Mouse (Mus musculus) retina, postnatal 1 day (tissue): ENCODE data around the gene Slc22a5.
"Not testable (repeated sequence)": the region's sequence is repeated elsewhere in the genome, so short reads cannot be mapped to it uniquely, and the experiment has no call there.

Experiments used
- DNase-seq: peaks from one replicate; pipeline ENCODE4 v3.0.0-alpha.2; 2012

Gene Slc22a5

GRCm38 (mm10) chr11:53883287-53883686, 8.2 kb downstream of the Slc22a5 start:
- DNase-seq: no peak

GRCm38 (mm10) chr11:53878096-53878495, 13.4 kb downstream of the Slc22a5 start:
- DNase-seq: not testable (repeated sequence)

DNA sequence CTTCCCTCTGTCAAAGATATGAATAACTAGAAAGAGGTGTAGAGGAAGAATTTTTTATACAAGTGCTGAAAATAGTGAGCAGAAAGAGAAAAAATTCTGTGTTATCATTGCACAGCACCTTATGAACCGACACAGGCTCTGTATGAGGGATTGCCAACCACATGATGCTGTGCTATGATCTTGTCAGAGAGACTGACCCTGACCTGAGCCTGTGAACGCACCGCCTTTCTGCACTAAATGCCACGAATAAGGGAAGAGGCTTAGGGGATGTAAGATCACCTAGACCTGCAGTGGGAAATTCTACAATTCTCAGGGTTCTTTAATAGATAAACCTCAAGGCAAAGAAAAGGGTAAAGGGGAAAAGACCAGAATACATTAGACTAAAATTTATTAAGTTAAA, 15.0 kb downstream of the Slc22a5 start:
- DNase-seq: no peak

- DNase-seq: no peak
Measured at GRCm38 (mm10) chr11:53874706-53875105, 16.8 kb downstream of the Slc22a5 start.

GRCm38 (mm10) chr11:53873909-53874704, 17.4 kb downstream of the Slc22a5 start:
- not testable (repeated sequence) for DNase-seq

DNA sequence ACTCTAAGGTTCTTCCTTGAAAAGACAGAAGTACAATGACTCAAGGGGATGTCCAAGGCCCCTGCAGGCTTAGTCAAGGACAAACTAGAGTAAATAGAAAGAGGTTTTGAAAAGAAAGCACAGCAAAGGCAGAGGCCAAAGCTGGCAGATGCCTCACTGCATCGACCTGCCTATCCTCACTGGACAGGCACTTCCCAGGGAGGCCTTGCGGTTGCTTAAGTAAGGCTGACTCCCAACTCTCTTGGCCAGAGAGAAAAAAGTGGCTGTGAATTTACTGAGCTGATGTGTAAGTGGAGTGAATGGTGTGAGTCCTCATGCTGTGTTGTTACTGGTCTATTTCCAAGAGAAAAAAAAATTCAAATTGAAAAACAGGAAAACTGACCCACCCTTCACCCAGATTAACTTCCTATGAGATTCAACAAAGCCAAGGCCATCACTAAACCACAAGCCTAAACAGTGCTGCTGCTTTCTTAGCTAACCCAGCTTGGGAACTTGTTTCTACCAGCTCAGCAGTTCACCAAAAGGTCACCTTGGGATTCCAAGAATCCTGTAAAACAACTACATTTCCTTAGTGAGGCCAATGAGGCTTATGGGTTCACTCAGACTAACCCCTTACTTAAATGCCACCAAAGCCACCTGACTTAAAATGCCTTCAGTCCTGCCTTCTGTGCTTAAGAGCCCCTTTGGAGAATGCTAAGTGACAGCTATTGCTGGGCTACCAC, 19.5 kb downstream of the Slc22a5 start:
- DNase-seq: no peak

GRCm38 (mm10) chr11:53869172-53869571, 22.3 kb downstream of the Slc22a5 start:
- no peak for DNase-seq

DNA sequence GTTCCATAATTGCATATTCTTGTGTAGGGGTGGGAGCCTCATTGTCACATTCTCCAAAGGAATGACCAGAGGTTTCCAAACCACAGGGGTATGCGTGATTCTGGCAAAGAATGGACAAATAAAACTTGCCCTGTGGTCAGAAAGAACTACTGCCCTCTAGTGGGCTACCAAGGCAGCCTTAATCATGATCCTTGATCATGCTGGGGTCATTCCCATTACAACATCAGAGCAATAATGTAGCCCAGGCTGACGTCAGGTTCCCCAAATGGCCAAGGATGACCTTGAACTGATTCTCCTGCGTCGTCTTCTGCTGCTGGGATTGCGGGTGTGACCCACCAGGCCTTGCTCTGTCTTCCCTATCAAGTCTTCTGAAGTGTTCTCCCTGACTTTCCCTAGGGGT, 23.1 kb downstream of the Slc22a5 start:
- not testable (repeated sequence) for DNase-seq

DNA sequence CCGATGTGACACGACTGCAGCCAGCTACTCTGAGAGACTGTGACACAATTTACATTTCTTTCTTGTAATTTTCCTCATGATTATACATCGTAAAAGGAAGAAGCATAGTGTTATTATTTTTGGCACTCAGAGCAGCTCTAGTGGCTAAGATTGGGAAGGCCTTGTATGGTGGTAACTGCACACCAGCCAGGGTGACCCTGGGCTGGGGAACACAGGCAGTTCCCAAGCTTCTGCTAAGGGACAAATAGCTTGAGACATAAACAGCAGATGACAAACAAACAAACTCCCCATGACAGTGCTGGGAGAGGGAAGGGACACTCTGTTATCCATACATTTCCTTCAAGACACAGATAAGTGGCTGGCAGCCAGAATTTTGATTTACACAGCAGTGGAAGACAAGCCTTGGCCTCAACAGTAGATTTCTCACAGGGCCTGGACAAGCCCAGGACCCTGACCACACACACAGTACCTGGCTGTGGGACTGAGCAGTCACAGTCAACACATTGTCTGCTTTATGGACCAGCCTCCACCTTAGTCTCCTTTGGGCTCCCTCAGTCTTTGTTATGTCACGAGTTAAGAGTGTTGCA, 26.6 kb downstream of the Slc22a5 start:
- DNase-seq: not testable (repeated sequence)

DNA sequence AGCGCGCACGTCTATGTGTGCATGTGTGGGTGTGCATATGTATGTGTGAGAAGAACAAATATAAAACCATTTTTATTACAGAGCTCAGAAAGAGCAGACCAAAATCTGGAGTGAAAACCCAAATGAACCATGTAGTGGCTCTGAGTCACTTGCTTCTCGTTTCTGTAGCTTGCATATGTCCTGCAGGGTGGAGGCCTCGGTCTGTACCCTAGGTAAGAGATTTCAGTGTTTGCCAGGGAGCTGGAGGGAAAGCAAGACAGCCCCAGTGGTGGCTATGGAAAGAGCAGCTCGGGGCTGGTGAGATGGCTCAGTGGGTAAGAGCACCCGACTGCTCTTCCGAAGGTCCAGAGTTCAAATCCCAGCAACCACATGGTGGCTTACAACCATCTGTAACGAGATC, 30.5 kb downstream of the Slc22a5 start:
- DNase-seq: peak; percentile 7

DNA sequence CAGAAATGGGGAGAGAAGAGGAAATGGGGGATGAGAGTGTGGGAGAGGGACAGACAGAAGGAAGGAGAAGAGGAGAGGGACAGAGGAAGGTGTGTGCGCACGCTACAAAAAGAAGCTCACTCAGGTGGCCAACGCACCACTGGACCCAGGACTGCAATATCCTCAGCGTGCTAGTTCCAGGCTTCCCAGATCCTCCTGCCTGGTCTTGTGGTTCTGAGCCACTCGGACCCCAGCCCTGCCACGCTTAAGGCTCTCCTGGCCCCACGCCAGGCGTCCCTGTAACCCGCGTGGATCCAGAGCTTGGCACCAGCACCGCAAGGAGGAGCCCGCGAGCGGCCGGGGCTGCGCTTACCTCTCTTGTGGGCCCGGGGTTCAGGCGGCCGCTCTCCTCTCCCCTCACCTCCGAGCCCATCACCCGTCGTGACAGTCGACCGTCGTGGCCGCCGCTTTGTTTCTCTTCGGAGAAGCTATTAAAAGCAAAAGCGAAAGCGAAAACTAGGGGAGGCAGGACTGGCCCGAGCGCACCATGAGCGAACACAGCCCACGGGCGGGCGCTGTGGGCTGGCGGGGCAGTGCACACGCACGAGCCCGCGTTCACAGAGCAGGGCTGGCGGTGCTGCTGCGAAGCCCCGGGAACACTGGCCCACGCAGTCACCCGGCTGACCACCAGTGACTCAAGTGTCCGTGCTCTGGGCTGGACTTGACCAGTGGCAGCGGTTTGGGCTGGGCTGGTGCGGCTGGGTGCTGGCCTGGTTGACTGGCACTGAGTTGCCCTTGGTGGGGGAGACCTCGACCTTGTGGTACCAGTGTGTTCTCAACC, 32.5 kb downstream of the Slc22a5 start, which contains the start of gene Gm12216:
Gene Gm12216, minus strand, starts transcription at position 496 of the 820 bp plus-strand sequence.
- peak; percentile 75 for DNase-seq

GRCm38 (mm10) chr11:53858058-53858760, 33.3 kb downstream of the Slc22a5 start:
- DNase-seq: no peak

DNA sequence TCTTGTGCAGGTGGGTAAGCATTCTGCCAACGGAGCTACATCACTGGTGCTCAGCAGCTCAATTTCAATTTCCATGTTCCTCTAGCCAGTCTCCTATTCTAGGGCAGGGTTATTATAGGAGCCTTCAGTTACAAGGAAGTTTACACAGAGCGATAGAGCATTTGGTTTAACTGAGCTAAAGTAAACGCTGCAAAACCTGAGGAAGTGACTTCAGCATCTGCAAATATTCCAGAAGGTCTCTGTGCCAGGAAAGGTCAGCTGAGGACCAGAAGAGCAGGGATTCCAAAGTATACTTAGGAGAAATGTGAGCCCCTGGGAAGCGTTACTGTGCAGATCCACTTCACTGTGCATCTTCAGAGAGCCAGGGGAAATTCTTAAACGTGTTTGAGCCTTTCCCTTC, 37.8 kb downstream of the Slc22a5 start:
- no peak for DNase-seq

DNA sequence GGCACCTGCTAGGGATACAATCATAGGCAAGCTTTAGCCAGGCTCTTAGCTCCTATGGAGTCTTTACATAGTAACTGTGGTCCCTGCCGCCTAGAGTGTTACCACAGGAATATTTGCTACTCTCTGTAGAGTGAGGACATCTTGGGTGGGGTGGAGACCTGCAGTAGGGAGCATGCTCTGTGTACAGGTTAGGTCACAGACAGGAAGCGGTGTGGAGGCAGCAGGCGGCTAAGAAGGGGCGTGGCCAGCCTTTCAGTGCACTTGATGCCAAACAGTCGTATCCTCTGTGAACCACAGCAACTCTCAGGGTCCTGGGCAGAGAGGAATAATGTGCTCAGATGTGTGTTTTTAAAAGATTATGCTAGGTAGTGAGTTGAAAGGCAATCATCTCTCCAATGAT, 39.7 kb downstream of the Slc22a5 start:
- DNase-seq: no peak

DNA sequence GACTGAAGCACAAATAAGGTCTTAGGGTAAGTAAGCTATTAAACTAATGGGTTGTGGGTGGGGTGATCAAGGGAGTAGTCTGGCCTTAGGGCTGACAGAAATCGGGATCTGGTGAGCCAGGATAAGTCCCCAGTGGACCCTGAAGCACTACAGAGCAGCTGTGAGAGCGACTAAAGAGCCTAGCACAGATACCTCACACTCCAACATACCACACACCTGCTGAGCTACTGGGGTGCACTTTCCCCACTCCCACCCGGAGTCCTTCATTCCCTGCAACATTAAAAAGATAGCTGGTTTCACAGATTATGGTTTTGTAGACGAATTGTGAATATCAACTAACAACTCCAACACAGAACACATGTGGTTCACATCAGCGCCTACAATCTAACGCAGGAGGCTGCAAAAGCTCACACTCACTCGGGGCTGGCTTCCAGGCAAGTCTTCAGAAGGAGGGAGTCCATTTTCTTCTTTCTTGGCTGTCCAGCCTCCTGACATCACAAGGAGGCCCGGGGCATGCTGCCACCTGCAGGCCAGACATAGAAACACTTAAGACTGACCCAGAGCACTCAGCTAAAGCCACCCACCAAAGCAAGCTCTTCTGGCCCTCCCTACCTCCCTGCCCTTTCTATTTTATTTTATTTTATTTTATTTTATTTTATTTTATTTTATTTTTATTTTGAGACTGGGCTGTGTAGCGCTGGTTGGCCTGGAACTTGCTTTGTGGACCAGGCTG, 41.7 kb downstream of the Slc22a5 start:
- peak; percentile 85 for DNase-seq

- DNase-seq: no peak
Measured at GRCm38 (mm10) chr11:53845680-53846079, 45.8 kb downstream of the Slc22a5 start.

GRCm38 (mm10) chr11:53843106-53843505, 48.4 kb downstream of the Slc22a5 start:
- DNase-seq: no peak

DNA sequence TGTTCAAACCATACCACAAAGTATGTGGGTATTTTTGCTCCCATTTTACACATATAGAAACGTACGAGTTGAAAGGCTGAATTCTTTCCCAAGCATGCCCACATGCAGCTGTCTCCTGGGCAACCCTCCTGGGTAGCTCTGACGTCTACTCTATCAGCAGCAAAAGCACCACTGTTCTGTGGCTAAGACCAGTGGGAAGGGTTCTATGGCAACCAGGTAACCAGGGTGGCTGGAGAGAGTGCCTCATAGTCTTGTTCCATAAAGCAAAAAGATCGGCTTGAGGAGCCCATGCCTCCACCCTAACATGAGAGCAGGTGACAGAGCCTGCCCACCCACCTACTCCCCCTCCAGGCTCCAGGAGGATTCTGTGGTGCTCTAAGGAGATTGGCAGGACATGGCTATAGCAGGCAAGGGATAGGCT, 49.3 kb downstream of the Slc22a5 start:
- DNase-seq: no peak

GRCm38 (mm10) chr11:53841514-53841913, 49.9 kb downstream of the Slc22a5 start:
- no peak for DNase-seq

GRCm38 (mm10) chr11:53839663-53840642, 51.5 kb downstream of the Slc22a5 start:
- DNase-seq: peak; percentile 22
